Mouse (Mus musculus): ENCODE results near the gene Micu1.

Micu1 gene

DNA sequence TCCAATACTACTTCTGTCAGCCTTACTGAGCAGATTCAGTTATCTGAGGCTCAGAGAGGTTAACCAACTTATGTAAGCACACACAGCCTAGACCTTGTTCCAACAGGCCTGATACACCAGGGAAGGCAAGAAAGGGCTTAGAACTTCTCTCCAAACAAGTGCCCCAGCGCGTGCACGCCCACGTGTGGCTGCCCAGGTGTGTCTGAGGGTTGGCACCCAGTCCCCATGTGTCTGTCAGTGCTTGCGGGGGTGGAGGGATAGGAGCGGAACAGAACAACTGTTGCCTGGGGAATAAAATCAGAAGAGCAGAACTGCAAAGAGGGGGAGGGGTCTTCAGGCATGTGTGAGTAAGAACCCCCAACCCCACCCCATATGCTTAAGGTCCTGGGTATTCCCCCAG, 208.8 kb downstream of the Micu1 start:
- DNase-seq: no peak

DNA sequence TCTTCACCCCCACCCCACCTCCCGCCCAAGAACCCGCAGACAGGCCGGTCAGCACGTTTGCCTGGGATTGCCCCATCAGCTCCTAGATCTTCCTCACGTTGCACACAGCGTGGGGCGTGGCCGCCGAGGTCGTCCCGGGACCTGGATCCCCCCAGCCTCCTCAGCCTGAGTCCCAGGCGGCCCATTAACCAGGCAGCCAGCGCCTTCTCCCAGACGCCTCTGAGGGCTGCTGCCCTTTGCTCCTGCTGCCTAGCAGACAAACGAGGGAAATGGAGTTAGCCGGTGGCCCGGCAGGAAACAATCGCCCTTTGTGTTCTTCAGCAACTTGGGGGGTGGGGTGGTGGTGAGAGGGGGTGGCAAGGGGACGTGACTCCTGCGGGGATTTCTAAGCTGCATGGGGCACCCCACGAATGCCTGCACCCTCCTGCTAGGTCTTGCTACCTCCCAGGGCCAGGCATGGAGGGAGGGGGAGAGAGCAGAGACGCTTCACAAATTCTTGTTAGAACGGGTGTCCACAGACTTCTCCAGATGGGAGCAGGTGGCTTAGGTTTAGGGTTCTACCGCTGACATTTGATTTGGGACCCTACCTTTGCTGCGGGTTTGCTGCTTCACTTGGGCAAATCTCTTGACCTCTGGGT, 209.4 kb downstream of the Micu1 start:
- peak; percentile 62 for DNase-seq

Measured in kidney, adult 9 months (tissue).